Mouse (Mus musculus) forebrain, embryonic 14.5 days (tissue): ENCODE measurements around the gene Rasgrf1. TPM values are rescaled to one million over a fixed set of nuclear protein-coding genes. Genes with fewer than 3 reads are reported as not detected.
A peak's percentile ranks its signal among the peaks of the same experiment; 100 is the strongest.

Source experiments
- ATAC-seq: fragments of 200-750 bp; cut with Nextera tagmentation; 2 replicates; pipeline ENCODE4 v1.8.0; 2017; ENCODE audit warnings: mild to moderate bottlenecking, moderate library complexity
- DNase-seq: peaks from one replicate; pipeline ENCODE4 v3.0.0-alpha.2; 2015; ENCODE audit warnings: low spot score
- H3K27ac ChIP-seq: fragments of 300-500 bp; sonication (generic); 2 replicates; pipeline ENCODE4 v1.5.1; 2014; ENCODE audit warnings: low read depth, mild to moderate bottlenecking, control low read depth, low read length, moderate library complexity
- H3K27me3 ChIP-seq: fragments of 300-500 bp; sonication (generic); replicated peaks from 2 replicates; pipeline ENCODE4 v1.6.1; 2014; ENCODE audit warnings: low read length, control low read depth, mixed read lengths; ENCODE audit not compliant: control insufficient read depth, insufficient read depth
- H3K36me3 ChIP-seq: fragments of 300-500 bp; sonication (generic); 2 replicates; pipeline ENCODE4 v1.6.1; 2014; ENCODE audit warnings: low read length, control low read depth; ENCODE audit not compliant: control insufficient read depth, insufficient read depth
- H3K4me1 ChIP-seq: fragments of 300-500 bp; sonication (generic); 2 replicates; pipeline ENCODE4 v1.6.1; 2014; ENCODE audit warnings: antibody characterized with exemption, low read length, control low read depth; ENCODE audit not compliant: control insufficient read depth, insufficient read depth
- H3K4me2 ChIP-seq: fragments of 300-500 bp; sonication (generic); 2 replicates; pipeline ENCODE4 v1.6.1; 2014; ENCODE audit warnings: mild to moderate bottlenecking, control low read depth, low read length
- H3K4me3 ChIP-seq: fragments of 300-500 bp; sonication (generic); 2 replicates; pipeline ENCODE4 v1.5.1; 2014; ENCODE audit warnings: low read depth, low read length, control low read depth
- H3K9ac ChIP-seq: fragments of 300-500 bp; sonication (generic); 2 replicates; pipeline ENCODE4 v1.6.1; 2014; ENCODE audit warnings: mild to moderate bottlenecking, low read length, control low read depth, moderate library complexity
- H3K9me3 ChIP-seq: fragments of 300-500 bp; sonication (generic); replicated peaks from 2 replicates; pipeline ENCODE4 v1.6.1; 2016; ENCODE audit warnings: low read length, control low read depth, mixed read lengths; ENCODE audit not compliant: control insufficient read depth
- WGBS: fragments of 180-500 bp; shearing (Covaris S2); extraction: QIAGEN DNeasy Blood & Tissue Kit; methylation state at CpG from one replicate; pipeline ENCODE4 v1.1.7; 2014; 5-methylcytosine and 5-hydroxymethylcytosine counted together
- polyA plus RNA-seq: library from polyadenylated mRNA; unstranded; fragments of >200 nt; fragmentation: Nextera tagmentation; extraction: Ambion mirVana; gene quantifications from 2 replicates; pipeline ENCODE4 v1.2.1, GENCODE M21; 2014

Gene Rasgrf1
- 3.8 and 7.2 TPM in 2 replicates for polyA plus RNA-seq

GRCm38 (mm10) chr9:89909131-89910010 lies at the start of gene Rasgrf1:
Gene Rasgrf1 (plus strand): TSS chr9:89909908.
- Histone ChIP-seq H3K27ac (0 out of 2 replicates have a peak within 1 kb of the TSS, but pooled peaks have one; percentile 14), H3K9me3 (no peaks in the 10 kb centered on the region), H3K36me3 (no peaks in the 10 kb centered on the region), H3K9ac (peak within 1 kb of the TSS; percentile 51), H3K4me3 (peak within 1 kb of the TSS; percentile 46), H3K4me2 (peak within 1 kb of the TSS; percentile 89), H3K4me1 (peaks cover 9% of the 10 kb centered on the region; the same call in 1 of the 2 replicates), H3K27me3 (peaks cover 67% of the 10 kb centered on the region)
- 1% methylated on average over 55 of the region's 64 CpGs for WGBS
- peak; percentile 79 for ATAC-seq
- DNase-seq: peak; percentile 81

GRCm38 (mm10) chr9:89860145-89860544 lies 49.6 kb upstream of the Rasgrf1 start:
- DNase-seq (no peak), ATAC-seq (peak; percentile 70)
- H3K9ac ChIP-seq: no peak overlapping the region
- no peak overlapping the region for H3K27ac ChIP-seq
- no peaks in the 10 kb centered on the region for H3K9me3 ChIP-seq
- H3K4me2 ChIP-seq: no peak overlapping the region
- H3K27me3 ChIP-seq: no peaks in the 10 kb centered on the region
- H3K36me3 ChIP-seq: no peaks in the 10 kb centered on the region
- WGBS: 30% methylated on average over 11 of the region's 11 CpGs
- H3K4me1 ChIP-seq: peaks cover 3% of the 10 kb centered on the region; the same call in 1 of the 2 replicates
- H3K4me3 ChIP-seq: no peak overlapping the region

GRCm38 (mm10) chr9:89860584-89860983 lies 49.1 kb upstream of the Rasgrf1 start:
- Histone ChIP-seq H3K9me3 (no peaks in the 10 kb centered on the region), H3K27ac (no peak overlapping the region), H3K4me3 (no peak overlapping the region), H3K27me3 (no peaks in the 10 kb centered on the region), H3K4me1 (peaks cover 3% of the 10 kb centered on the region; the same call in 1 of the 2 replicates), H3K9ac (no peak overlapping the region), H3K36me3 (no peaks in the 10 kb centered on the region), H3K4me2 (no peak overlapping the region)
- ATAC-seq (no peak), DNase-seq (no peak)
- WGBS: 27% methylated on average over 6 of the region's 6 CpGs

- Histone ChIP-seq H3K27ac (no peak overlapping the region), H3K4me1 (no peaks in the 10 kb centered on the region), H3K4me2 (no peak overlapping the region), H3K27me3 (peaks cover 12% of the 10 kb centered on the region), H3K9me3 (no peaks in the 10 kb centered on the region), H3K4me3 (no peak overlapping the region), H3K36me3 (no peaks in the 10 kb centered on the region), H3K9ac (no peak overlapping the region)
- DNase-seq (no peak), ATAC-seq (no peak)
- 36% methylated on average over 4 of the region's 4 CpGs for WGBS
Observed at GRCm38 (mm10) chr9:89867141-89867540, 42.6 kb upstream of the Rasgrf1 start.

GRCm38 (mm10) chr9:89868093-89868729 lies 41.5 kb upstream of the Rasgrf1 start:
- peak; percentile 63 for ATAC-seq
- Histone ChIP-seq H3K9ac (no peak overlapping the region), H3K36me3 (no peaks in the 10 kb centered on the region), H3K4me2 (peak overlapping the region; percentile 16; the same call in 1 of the 2 replicates), H3K4me1 (no peaks in the 10 kb centered on the region), H3K27ac (no peak overlapping the region), H3K27me3 (peaks cover 17% of the 10 kb centered on the region), H3K9me3 (no peaks in the 10 kb centered on the region), H3K4me3 (no peak overlapping the region)
- WGBS: 3% methylated on average over 16 of the region's 16 CpGs
- no peak for DNase-seq

GRCm38 (mm10) chr9:89869594-89869993 lies 40.1 kb upstream of the Rasgrf1 start:
- H3K4me1 ChIP-seq: no peaks in the 10 kb centered on the region
- WGBS: 9% methylated on average over 2 of the region's 2 CpGs
- H3K9me3 ChIP-seq: no peaks in the 10 kb centered on the region
- DNase-seq (no peak), ATAC-seq (no peak)
- H3K9ac ChIP-seq: no peak overlapping the region
- no peak overlapping the region for H3K4me3 ChIP-seq
- H3K27ac ChIP-seq: no peak overlapping the region
- H3K27me3 ChIP-seq: peaks cover 26% of the 10 kb centered on the region
- no peak overlapping the region for H3K4me2 ChIP-seq
- H3K36me3 ChIP-seq: no peaks in the 10 kb centered on the region

GRCm38 (mm10) chr9:89870531-89871150 lies 39.1 kb upstream of the Rasgrf1 start:
- Histone ChIP-seq H3K4me2 (no peak overlapping the region), H3K9me3 (no peaks in the 10 kb centered on the region), H3K4me1 (no peaks in the 10 kb centered on the region), H3K36me3 (no peaks in the 10 kb centered on the region), H3K27me3 (peaks cover 36% of the 10 kb centered on the region), H3K27ac (no peak overlapping the region), H3K9ac (no peak overlapping the region), H3K4me3 (no peak overlapping the region)
- peak; percentile 62; the same call in 1 of the 2 replicates for ATAC-seq
- no peak for DNase-seq
- WGBS: 6% methylated on average over 8 of the region's 8 CpGs

- Histone ChIP-seq H3K27ac (no peak overlapping the region), H3K9me3 (no peaks in the 10 kb centered on the region), H3K27me3 (peaks cover 38% of the 10 kb centered on the region), H3K4me3 (no peak overlapping the region), H3K9ac (no peak overlapping the region), H3K4me1 (no peaks in the 10 kb centered on the region), H3K36me3 (no peaks in the 10 kb centered on the region), H3K4me2 (no peak overlapping the region)
- no peak for DNase-seq
- WGBS: 71% methylated on average over 6 of the region's 6 CpGs
- ATAC-seq: no peak
Observed at GRCm38 (mm10) chr9:89872137-89872536, 37.6 kb upstream of the Rasgrf1 start.
